Mouse (Mus musculus) intestine, postnatal 0 days (tissue): ENCODE data around the gene Tmem235. TPM values are rescaled to one million over a fixed set of nuclear protein-coding genes. Genes with fewer than 3 reads are reported as not detected.

Source experiments
- ATAC-seq: fragments of 200-750 bp; cut with Nextera tagmentation; 2 replicates; pipeline ENCODE4 v1.8.0; 2017; ENCODE audit warnings: mild to moderate bottlenecking, moderate TSS enrichment, moderate library complexity
- H3K27ac ChIP-seq: fragments of 300-500 bp; sonication (generic); 2 replicates; pipeline ENCODE4 v1.5.1; 2014; ENCODE audit warnings: mild to moderate bottlenecking, low read depth, low read length, moderate library complexity
- H3K27me3 ChIP-seq: fragments of 300-500 bp; sonication (generic); replicated peaks from 2 replicates; pipeline ENCODE4 v1.6.1; 2014; ENCODE audit warnings: low read length, mixed read lengths; ENCODE audit not compliant: control insufficient read depth, insufficient read depth
- H3K36me3 ChIP-seq: fragments of 300-500 bp; sonication (generic); 2 replicates; pipeline ENCODE4 v1.6.1; 2014; ENCODE audit warnings: mild to moderate bottlenecking, moderate library complexity; ENCODE audit not compliant: control insufficient read depth, insufficient read depth
- H3K4me1 ChIP-seq: fragments of 300-500 bp; sonication (generic); replicated peaks from 2 replicates; pipeline ENCODE4 v1.6.1; 2014; ENCODE audit warnings: antibody characterized with exemption, low read length, mixed read lengths; ENCODE audit not compliant: control insufficient read depth, insufficient read depth
- H3K4me2 ChIP-seq: fragments of 300-500 bp; sonication (generic); replicated peaks from 2 replicates; pipeline ENCODE4 v1.6.1; 2014; ENCODE audit warnings: low read depth, mild to moderate bottlenecking, moderate library complexity
- H3K4me3 ChIP-seq: fragments of 300-500 bp; sonication (generic); 2 replicates; pipeline ENCODE4 v1.5.1; 2014; ENCODE audit warnings: low read depth, low read length
- H3K9ac ChIP-seq: fragments of 300-500 bp; sonication (generic); 2 replicates; pipeline ENCODE4 v1.6.1; 2014; ENCODE audit warnings: mild to moderate bottlenecking, low read depth, low read length
- H3K9me3 ChIP-seq: fragments of 300-500 bp; sonication (generic); 2 replicates; pipeline ENCODE4 v1.6.1; 2016; ENCODE audit warnings: mixed run types; ENCODE audit not compliant: control insufficient read depth
- CTCF ChIP-seq: sonication (generic); IDR thresholded peaks from 2 replicates; pipeline ENCODE4 v1.5.1; 2016; ENCODE audit warnings: low read depth, mild to moderate bottlenecking, control low read depth, antibody characterized with exemption, moderate library complexity
- WGBS: fragments of 180-500 bp; shearing (Covaris S2); extraction: QIAGEN DNeasy Blood & Tissue Kit; methylation state at CpG from one replicate; pipeline ENCODE4 v1.1.7; 2014; 5-methylcytosine and 5-hydroxymethylcytosine counted together
- polyA plus RNA-seq: library from polyadenylated mRNA; unstranded; fragments of >200 nt; fragmentation: Nextera tagmentation; extraction: Ambion mirVana; gene quantifications from 2 replicates; pipeline ENCODE4 v1.2.1, GENCODE M21; 2015

Tmem235 gene
- polyA plus RNA-seq, 1 experiment from 2014 or later = not detected

- H3K27me3 ChIP-seq = no peaks in the 10 kb centered on the region
- H3K27ac ChIP-seq = peak within 1 kb of the TSS; percentile 46; the same call in 1 of the 2 replicates
- peak; percentile 25 for ATAC-seq
- peak within 1 kb of the TSS; percentile 89 for H3K4me2 ChIP-seq
- WGBS = under 1% methylated on average over 34 of the region's 34 CpGs
- H3K4me3 ChIP-seq = peak within 1 kb of the TSS; percentile 50
- H3K9me3 ChIP-seq = no peaks in the 10 kb centered on the region
- TF ChIP-seq CTCF = no peak
- H3K36me3 ChIP-seq = peaks cover 17% of the 10 kb centered on the region; the same call in 1 of the 2 replicates
- H3K4me1 ChIP-seq = peaks cover 34% of the 10 kb centered on the region
- H3K9ac ChIP-seq = peak within 1 kb of the TSS; percentile 13
Measured at GRCm38 (mm10) chr11:117825333-117826101, 35.0 kb upstream of the Tmem235 start, which contains the start of the genes Afmid and Tk1. TSS of gene Afmid (plus strand) at chr11:117825924. TSS of gene Tk1 (minus strand) at chr11:117826092.

GRCm38 (mm10) chr11:117826164-117826563 is 34.4 kb upstream of the Tmem235 start:
- WGBS = 7% methylated on average over 5 of the region's 5 CpGs
- Histone ChIP-seq H3K4me2 (peak overlapping the region; percentile 89), H3K4me3 (peak overlapping the region; percentile 50), H3K9ac (0 out of 2 replicates have a peak overlapping the region, but pooled peaks have one; percentile 13), H3K27me3 (no peaks in the 10 kb centered on the region), H3K36me3 (peaks cover 15% of the 10 kb centered on the region; the same call in 1 of the 2 replicates), H3K27ac (no peak overlapping the region), H3K9me3 (no peaks in the 10 kb centered on the region), H3K4me1 (peaks cover 36% of the 10 kb centered on the region)
- no peak for ATAC-seq
- no peak for TF ChIP-seq CTCF

GRCm38 (mm10) chr11:117826916-117827315 is 33.6 kb upstream of the Tmem235 start:
- WGBS = 48% methylated on average over 8 of the region's 8 CpGs
- Histone ChIP-seq H3K9me3 (no peaks in the 10 kb centered on the region), H3K4me3 (no peak overlapping the region), H3K27ac (peak overlapping the region; percentile 80; the same call in 1 of the 2 replicates), H3K27me3 (no peaks in the 10 kb centered on the region), H3K4me2 (peak overlapping the region; percentile 89), H3K36me3 (peaks cover 8% of the 10 kb centered on the region; the same call in 1 of the 2 replicates), H3K9ac (peak overlapping the region; percentile 34; the same call in 1 of the 2 replicates), H3K4me1 (peaks cover 36% of the 10 kb centered on the region)
- ATAC-seq = no peak
- TF ChIP-seq CTCF = no peak

GRCm38 (mm10) chr11:117827386-117827785 is 33.2 kb upstream of the Tmem235 start:
- WGBS = 18% methylated on average over 3 of the region's 3 CpGs
- H3K27ac ChIP-seq = peak overlapping the region; percentile 80; the same call in 1 of the 2 replicates

GRCm38 (mm10) chr11:117828149-117828887 is 32.2 kb upstream of the Tmem235 start:
- Histone ChIP-seq H3K9ac (peak overlapping the region; percentile 34), H3K9me3 (no peaks in the 10 kb centered on the region), H3K4me3 (no peak overlapping the region), H3K36me3 (no peaks in the 10 kb centered on the region), H3K4me2 (peak overlapping the region; percentile 89), H3K27ac (peak overlapping the region; percentile 80), H3K27me3 (no peaks in the 10 kb centered on the region), H3K4me1 (peaks cover 34% of the 10 kb centered on the region)
- 36% methylated on average over 18 of the region's 18 CpGs for WGBS
- TF ChIP-seq CTCF = no peak
- no peak for ATAC-seq

More at GRCm38 (mm10) chr11:117827386-117827785, 33.2 kb upstream of the Tmem235 start:
- H3K4me2 ChIP-seq = peak overlapping the region; percentile 89
- TF ChIP-seq CTCF = no peak
- no peak overlapping the region for H3K4me3 ChIP-seq
- peak overlapping the region; percentile 34; the same call in 1 of the 2 replicates for H3K9ac ChIP-seq
- H3K9me3 ChIP-seq = no peaks in the 10 kb centered on the region
- no peak for ATAC-seq
- 0 out of 2 replicates have a peak, but pooled peaks cover 4% of the 10 kb centered on the region for H3K36me3 ChIP-seq
- H3K27me3 ChIP-seq = no peaks in the 10 kb centered on the region
- peaks cover 36% of the 10 kb centered on the region for H3K4me1 ChIP-seq
